Mouse (Mus musculus) kidney, adult 18-20 months (tissue): Measurements from ENCODE around the gene Kcnj5.

Experiments used
- DNase-seq: peaks from one replicate; pipeline ENCODE4 v3.0.0; 2021

Kcnj5 gene

DNA sequence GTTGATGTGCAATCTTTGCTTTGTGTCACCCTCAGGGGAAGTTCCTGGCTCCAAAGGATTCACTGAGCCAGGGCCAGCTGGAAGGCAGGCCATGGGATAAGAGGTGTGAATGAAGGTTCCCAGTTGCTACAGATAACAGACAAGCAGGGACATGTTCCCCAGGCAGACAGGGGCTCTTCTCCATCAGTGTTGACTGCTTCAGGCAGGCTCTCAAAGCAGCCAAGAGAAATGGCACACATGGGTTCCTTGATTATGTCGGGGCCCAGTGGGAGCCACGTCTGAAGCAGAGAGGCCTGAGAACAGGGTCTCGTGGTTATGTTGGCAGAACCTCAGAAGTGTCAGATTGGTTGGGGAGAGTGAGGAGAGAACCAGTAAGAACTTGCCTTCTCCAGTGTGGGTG lies 30.1 kb downstream of the Kcnj5 start:
- no peak for DNase-seq

DNA sequence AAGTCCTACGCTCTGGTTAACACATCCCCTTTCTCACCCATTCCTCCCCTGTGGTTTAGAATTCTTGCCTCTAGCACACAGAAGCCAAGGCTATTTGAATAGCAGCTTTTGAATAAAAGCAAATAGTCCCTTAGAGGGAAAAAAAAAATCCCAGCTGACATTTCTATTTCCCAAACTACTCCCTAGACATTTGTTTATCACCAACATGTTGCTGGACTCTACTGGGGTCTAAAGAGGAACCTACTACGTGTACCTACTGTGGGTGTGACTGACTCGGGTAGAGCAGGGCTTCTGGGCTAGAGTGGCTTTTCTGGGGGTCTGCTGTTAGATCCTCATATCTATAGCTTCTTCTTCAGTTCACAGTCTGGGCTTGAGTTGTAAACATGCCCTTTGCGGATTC lies 31.9 kb downstream of the Kcnj5 start:
- no peak for DNase-seq

- no peak for DNase-seq
Measured at GRCm38 (mm10) chr9:32311786-32312185, 32.4 kb downstream of the Kcnj5 start.

GRCm38 (mm10) chr9:32302501-32303150 lies 41.5 kb downstream of the Kcnj5 start:
- no peak for DNase-seq

DNA sequence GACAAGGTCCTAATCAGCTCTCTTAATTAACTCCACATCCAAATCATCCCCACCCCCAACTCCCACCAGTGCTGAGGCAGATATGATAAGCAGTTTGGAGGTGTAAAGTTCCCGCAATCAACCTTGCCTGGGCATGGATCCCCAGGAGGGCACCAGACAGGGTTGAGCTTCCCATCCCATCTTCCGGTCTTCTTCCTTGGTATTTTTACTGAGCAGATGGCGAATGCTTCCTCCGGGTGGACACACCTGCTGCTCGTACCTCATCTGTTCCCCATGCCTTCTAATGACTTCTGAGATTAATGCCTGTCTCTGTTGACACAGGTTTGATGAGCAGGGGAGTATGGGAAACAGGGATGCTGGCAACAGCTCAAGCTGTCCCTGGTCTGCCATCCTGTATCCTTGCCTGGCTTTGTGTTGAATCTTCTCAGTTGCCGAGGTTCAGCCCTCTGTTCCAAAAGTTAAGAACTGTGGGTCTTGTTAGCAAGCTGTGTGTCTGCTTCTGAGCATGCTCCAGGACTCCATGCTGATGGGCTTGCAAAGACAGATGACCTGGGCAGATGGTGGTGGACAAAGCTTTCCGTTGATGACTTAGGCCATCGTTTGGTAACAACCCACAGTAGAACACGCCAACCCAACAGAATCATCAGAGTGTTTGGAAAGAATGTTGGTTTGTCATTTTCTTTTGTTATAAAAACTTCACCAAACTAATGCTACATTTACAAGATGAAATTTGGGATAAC lies 48.9 kb downstream of the Kcnj5 start:
- no peak for DNase-seq

DNA sequence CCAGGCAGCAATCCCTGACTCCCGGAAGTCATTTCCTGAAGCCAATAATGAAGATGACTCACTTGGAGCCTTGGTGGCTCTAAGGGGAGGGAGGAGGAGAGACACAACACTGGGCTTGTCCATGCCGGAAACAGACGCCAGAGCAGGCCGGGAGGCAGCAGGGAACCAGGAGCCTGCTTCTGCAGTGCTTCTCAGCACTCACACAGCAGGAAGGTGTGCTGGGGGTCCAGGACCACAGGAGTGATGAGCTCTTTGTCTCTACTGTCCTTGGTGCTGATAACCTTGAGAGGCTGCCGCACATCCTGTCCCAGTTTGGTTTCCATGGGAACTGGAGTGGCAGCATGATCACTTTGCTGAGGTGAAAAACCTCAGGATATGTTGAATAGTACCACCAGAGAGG lies 51.5 kb downstream of the Kcnj5 start:
- DNase-seq = no peak

- peak; percentile 32 for DNase-seq
Measured at GRCm38 (mm10) chr9:32291618-32292017, 52.5 kb downstream of the Kcnj5 start.

DNA sequence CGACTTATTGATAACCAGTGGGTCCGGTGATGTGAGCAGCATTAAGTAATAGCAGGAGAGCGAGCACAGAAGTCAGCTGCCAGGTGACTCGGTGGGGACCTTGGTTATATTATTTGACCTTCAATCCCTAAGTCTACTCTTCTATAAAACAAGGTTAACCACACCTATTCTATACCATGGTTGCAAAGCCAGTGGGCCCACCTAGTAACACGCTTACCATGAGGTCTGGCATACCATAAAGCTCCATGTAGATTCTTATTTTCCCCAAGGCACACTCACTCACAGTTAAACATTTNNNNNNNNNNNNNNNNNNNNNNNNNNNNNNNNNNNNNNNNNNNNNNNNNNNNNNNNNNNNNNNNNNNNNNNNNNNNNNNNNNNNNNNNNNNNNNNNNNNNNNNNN lies 60.6 kb downstream of the Kcnj5 start:
- DNase-seq = peak; percentile 38

GRCm38 (mm10) chr9:32280456-32280855 lies 63.7 kb downstream of the Kcnj5 start:
- DNase-seq = no peak

- DNase-seq = no peak
Measured at GRCm38 (mm10) chr9:32279789-32280188, 64.4 kb downstream of the Kcnj5 start.

DNA sequence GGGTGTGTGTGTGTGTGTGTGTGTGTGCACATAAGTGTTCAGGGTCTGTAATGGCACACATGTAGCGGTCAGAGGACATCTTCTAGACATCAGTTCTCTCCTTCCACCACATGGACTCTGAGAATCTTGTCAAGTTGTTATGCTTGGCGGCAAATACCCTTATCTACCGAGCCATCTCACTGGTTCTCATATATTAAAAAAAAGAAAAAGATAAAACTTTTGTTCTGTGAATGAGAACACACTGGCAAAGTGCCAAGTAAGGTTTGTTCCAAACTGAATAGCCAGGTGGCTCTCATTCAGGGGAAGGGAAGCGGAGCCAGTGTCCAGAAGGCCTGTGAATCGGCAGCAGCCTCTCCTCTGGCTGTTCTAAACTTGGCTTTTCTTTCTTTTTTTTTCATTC lies 66.1 kb downstream of the Kcnj5 start:
- no peak for DNase-seq

DNA sequence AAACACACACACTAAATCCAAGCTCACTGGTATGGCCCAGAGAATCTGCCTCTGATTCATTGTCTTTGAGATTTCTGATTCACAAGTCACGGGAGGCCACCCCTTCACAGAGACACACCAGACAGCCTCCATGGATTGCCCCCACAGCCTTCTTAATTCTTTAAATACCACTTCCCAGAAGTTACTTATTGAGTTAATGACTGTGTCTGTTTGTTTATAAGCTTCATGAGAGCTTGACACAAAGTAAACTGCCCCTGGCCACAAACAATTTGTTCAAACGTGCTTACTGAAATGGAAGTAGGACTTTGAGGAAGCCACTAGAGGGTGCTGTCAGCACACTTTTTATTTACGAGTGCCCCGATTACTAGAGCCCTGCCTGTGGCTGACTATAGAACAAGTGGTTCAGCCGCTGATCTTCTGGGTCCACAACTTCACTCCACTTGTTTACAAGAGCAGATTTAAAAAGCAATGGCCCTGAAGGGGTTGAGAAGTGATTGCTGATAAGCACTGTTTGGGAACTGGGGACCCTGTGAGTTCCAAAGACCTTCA lies 72.2 kb downstream of the Kcnj5 start:
- peak; percentile 69 for DNase-seq
